Mouse (Mus musculus) gastrocnemius, postnatal 36 days (tissue): ENCODE measurements around the gene Cbx5. TPM values are rescaled to one million over a fixed set of nuclear protein-coding genes. Genes with fewer than 3 reads are reported as not detected.
"Not testable (repeated sequence)": the region's sequence is repeated elsewhere in the genome, so short reads cannot be mapped to it uniquely, and the experiment has no call there.

Experiments
- DNase-seq, 2 experiments: peaks; one replicate each; pipeline ENCODE4 v3.0.0; 2022
- intact Hi-C: fragments of 180-260 bp; cut with DNase I; formaldehyde crosslinking; loops from one replicate; pipeline ENCODE4 v1.15.1; 2025
- total RNA-seq, 2 experiments: library from RNA; stranded (reverse); gene quantifications; 2 replicates each; pipeline ENCODE4 v1.2.3; 2021

The Cbx5 gene
- total RNA-seq, 2 experiments from 2014 or later, result 26.4 to 26.6 TPM

GRCm38 (mm10) chr15:103252660-103253059 is 13.0 kb upstream of the Cbx5 start:
- intact Hi-C loops, result no loop called here
- no peak for DNase-seq

- no peak for DNase-seq
- intact Hi-C loops, result loop anchor here (2.0 kb wide), 1 partner anchor 57 kb away; no protein-coding TSS in a partner anchor
These were observed 12.0 kb upstream of the Cbx5 start for GRCm38 (mm10) chr15:103251595-103251994.

DNA sequence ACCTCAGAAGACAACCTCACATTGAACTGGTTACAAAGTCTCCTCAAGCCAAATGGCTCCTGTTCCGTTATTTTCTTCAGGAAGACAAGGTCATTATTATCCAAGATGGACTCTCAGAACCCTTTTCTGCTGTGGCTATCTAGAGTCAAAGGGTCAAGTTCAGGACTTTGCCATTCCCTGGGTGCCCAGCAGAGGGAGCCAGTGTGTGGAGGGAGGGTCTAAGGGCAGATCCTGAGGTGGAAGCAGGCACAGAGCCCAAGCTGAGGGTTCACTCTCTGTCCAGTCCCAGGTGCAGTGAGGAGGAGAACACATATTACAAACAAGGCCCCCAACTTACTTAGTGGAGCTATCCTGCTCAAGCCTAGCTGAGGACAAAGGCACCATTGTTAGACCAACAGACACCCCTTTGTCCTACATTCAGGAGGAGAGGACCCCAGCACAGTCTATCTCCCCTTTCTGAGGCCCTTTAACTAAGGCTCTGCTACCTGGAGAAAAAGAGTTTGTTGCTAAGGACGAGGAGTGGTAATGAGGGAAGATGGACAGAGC is 10.7 kb upstream of the Cbx5 start:
- peak; percentile 63 to 67 for DNase-seq
- intact Hi-C loops, result loop anchor here (2.0 kb wide), 1 partner anchor 59 kb away; no protein-coding TSS in a partner anchor

DNA sequence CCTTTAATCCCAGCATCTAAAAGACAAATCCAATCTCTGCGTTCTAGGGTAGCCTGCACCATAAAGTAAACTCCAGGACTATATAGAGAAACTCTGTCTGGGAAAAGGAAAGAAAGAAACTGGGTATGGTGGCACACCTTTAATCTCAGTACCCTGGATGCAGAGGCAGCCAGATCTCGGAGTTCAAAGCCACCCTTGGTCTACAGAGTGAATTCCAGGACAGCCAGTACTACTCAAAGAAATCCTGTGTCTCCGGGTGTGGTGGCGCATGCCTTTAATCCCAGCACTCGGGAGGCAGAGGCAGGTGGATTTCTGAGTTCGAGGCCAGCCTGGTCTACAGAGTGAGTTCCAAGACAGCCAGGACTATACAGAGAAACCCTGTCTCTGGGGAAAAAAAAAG is 9.9 kb upstream of the Cbx5 start:
- DNase-seq, intact Hi-C loops: not testable (repeated sequence)

- peak; percentile 6 to 38 for DNase-seq
- intact Hi-C loops, result no loop called here
These were observed 9.0 kb upstream of the Cbx5 start for GRCm38 (mm10) chr15:103248401-103249313.

DNA sequence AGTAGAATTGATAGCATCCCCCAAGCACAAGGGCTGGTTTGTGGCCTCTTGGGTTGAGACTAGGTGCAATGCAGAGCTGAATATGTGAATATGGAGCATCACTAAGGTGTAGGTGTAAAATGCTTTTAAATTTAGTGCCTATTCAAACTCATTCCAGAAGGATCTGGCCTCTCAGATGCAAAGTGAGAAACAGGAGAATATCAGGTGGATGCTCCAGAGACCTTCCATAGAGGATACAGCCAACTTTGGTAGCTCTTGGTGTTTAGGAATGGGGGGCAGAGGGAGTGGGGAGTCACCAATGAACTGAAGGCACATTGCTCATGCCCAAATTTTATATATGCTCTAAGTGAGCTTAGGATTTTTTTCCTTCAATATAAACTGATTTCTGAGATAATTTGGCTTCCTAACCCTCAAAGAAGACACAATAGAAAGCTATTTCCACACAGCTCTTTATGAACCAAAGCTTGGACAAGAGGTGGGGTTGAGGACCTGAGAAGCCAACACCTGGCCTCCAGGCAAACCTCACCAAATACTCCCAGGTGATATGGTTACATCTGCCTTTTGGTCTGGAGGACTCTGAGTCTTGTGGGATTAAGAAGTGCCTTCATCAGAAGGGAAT is 8.3 kb upstream of the Cbx5 start:
- no peak for DNase-seq
- intact Hi-C loops, result no loop called here

GRCm38 (mm10) chr15:103247078-103247781 is 7.6 kb upstream of the Cbx5 start:
- no peak for DNase-seq
- intact Hi-C loops, result no loop called here

DNA sequence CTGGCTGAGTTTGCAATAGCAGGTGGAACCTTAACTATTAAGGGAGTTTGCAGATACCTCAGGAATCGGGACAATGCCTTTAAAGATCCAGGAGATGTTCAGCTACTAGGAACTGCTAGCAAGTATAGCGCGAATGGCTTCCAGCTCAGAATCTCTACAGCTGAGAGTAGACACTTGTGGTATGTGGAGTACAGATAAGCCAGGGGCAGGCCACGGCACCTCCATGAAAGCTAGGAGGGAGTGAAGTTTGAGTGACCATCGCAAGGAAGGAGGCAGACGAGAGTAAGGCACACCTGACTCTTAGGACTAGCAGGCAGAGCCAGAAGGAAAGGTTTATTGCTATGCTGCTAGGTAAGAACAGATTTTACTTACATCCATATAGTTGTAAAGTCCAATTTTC is 6.0 kb upstream of the Cbx5 start:
- intact Hi-C loops, result no loop called here
- DNase-seq, result no peak

GRCm38 (mm10) chr15:103242885-103243284 is 3.3 kb upstream of the Cbx5 start:
- intact Hi-C loops, result no loop called here
- no peak for DNase-seq

DNA sequence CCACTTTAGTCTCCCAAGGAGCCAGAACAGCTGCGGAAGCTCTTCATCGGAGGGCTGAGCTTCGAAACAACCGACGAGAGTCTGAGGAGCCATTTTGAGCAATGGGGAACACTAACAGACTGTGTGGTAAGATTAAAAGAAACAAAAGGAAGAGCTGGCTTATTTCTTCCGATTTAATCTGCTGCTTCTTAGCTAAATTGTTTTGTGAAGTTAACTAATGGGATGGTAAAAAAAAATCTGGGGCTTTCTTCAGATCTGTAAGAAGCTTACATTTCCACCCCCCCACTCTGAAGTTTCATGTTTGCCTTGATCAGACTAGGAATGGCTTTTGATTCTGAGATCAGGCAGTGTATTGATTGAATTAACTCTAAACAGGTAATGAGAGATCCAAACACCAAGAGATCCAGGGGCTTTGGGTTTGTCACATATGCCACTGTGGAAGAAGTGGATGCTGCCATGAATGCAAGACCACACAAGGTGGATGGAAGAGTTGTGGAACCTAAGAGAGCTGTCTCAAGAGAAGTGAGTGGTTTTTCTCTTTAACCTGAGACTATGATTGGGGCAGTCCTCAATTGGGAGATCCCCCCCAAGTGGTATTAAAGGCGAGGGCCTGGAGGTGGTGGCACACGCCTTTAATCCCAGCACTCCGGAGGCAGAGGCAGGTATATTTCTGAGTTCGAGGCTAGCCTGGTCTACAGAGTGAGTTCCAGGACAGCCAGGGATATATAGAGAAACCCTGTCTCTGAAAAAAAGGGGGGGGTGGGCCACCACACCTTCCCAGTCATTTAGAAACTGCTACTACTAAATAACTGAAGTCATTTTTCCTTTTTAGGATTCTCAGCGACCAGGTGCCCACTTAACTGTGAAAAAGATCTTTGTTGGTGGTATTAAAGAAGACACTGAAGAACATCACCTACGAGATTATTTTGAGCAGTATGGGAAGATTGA is 1.7 kb upstream of the Cbx5 start:
- DNase-seq, intact Hi-C loops: not testable (repeated sequence)

DNA sequence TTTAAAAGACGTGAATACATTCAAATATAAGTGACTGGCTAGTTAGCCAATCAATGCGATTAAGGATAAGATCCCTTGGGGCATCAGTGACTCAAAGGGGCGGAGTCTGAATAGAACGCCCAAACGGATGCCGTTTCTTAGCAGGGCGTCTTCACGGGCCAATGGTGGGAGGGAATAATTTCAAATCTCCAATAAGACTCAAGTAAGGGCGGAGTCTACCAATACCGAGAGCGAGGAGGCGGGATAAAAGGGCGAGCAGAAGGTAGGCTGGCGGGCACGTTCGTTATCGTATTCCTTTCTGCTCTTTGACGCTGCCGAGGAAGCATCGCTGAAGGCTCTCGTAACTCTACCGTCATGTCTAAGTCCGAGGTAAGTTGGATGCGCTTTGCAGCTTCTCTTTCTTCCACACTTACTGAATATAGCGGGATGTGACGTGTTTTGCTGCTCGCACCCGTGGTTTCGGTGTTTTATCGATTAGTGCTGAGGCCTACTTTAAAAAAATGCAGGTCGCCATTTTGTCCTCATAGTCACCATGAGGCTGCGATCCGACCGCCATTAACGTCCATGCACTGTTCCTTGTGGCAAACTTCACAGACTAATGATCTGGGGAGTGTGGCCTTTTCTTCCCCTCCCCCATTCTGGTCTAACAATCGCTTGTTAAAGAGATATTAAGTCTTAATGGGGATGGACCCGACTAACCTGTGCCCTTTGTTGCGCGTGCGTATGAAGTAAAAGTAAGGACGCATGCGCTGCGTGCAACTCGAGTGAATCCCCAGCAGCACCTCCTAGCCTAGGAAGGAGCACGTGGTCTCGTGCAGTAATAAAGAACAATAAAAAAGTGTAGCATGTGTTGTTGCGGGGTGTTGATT is 778 bp upstream of the Cbx5 start, which contains the start of gene Hnrnpa1:
Gene Hnrnpa1, plus strand, starts transcription at position 273 of the 869 bp plus-strand sequence.
- intact Hi-C loops, result no loop called here
- DNase-seq, result peak; percentile 81 to 88

GRCm38 (mm10) chr15:103239130-103239684 is 409 bp downstream of the Cbx5 start:
- intact Hi-C loops, result loop anchor here (1.0 kb wide), 1 partner anchor 33 kb away; the partner anchor contains the start of gene Copz1

DNA sequence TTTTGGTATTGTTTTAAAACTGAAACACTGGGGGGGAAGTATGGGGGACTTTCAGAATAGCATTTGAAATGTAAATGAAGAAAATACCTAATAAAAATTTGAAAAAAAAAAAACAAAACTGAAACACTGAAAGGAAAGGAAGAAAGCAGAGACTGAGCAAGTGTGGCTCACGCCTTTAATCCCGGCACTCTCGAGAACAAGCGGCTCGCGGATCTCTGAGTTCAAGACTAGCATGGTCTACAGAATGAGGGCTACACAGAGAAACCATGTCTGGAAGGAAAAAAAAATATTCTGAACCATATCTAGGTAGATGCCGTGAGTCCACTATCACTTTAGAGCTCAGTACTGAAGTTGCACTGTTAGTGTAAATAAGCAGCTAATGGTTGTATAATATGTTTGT is 2.3 kb downstream of the Cbx5 start:
- no peak for DNase-seq
- intact Hi-C loops, result no loop called here

More at GRCm38 (mm10) chr15:103239130-103239684, 409 bp downstream of the Cbx5 start:
- peak in 1 of 2 experiments; percentile 88 for DNase-seq

GRCm38 (mm10) chr15:103233119-103233518 is 6.5 kb downstream of the Cbx5 start:
- intact Hi-C loops, result no loop called here
- no peak for DNase-seq

DNA sequence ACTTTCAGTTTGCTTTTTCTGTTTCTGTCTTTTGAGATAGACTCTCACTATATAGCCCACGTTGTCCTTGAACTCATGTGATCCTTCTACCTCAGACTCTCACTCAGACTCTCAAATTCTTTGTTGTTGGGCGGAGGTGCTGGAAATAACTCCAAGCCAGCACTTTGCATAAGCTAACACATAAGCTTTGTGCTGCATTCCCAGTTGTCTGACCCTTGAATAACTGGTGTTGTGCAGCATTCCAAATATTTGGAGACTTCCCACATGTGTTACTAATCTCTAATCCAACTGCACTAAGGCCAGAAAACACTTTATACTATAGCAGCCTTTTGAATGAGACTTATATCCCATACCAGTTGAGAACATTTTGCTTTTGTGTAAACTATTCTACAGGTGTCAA is 10.7 kb downstream of the Cbx5 start:
- intact Hi-C loops, result loop anchor here (5.0 kb wide), 1 partner anchor 42 kb away; no protein-coding TSS in a partner anchor
- DNase-seq, result no peak

GRCm38 (mm10) chr15:103227572-103227971 is 12.0 kb downstream of the Cbx5 start:
- DNase-seq, result no peak
- intact Hi-C loops, result loop anchor here (5.0 kb wide), 1 partner anchor 40 kb away; no protein-coding TSS in a partner anchor

DNA sequence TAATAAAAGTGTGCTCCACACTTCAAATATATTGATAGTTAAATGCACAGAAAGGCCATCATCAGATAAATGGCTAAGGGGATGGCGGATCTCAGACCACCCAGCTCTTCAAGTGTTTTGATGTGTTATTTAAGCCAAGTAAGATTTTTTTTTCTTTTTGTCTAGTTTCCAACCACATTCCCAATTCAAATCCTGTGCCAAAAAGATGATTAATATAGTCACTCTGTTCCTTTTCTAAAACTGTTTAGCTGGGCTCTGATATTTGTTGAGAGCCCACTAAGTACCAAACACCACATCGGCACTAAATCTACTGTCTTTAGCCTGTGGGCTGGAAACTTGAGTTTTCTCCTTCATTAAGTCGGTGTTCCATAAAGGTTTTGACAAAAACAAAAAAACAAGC is 12.6 kb downstream of the Cbx5 start:
- intact Hi-C loops, result loop anchor here (5.0 kb wide), 1 partner anchor 40 kb away; no protein-coding TSS in a partner anchor
- DNase-seq, result no peak

DNA sequence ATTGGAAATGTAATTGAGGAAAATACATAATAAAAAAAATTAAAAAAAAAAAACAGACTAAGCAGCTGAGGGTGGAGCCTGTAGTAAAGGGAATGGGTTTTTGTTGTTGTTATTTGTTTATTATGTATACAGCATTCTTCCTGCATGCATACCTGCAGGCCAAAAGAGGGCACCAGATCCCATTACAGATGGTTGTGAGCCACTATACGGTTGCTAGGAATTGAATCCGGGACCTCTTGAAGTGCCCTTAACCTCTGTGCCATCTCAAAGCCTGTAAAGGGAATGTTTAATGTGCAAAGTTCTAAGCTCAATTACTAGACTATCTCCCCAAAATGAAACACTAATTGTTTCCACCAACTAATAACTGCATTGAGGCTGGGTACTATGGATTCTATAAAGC is 15.5 kb downstream of the Cbx5 start:
- intact Hi-C loops, result no loop called here

More for the DNA sequence above, 15.5 kb downstream of the Cbx5 start:
- no peak for DNase-seq
